Mouse (Mus musculus) kidney, adult 2 months (tissue): Measurements from ENCODE around the gene Fbxw11. TPM values are rescaled to one million over a fixed set of nuclear protein-coding genes. Genes with fewer than 3 reads are reported as not detected.

Experiments used
- DNase-seq: peaks from one replicate; pipeline ENCODE4 v3.0.0; 2021
- H3K27ac ChIP-seq: fragments of 200-500 bp; 2 replicates; pipeline ENCODE4 v1.5.1; 2012; ENCODE audit warnings: low read depth, low read length, control low read depth, inconsistent platforms; ENCODE audit not compliant: insufficient read depth
- H3K27me3 ChIP-seq: fragments of 200-500 bp; replicated peaks from 2 replicates; pipeline ENCODE4 v1.6.1; 2012; ENCODE audit warnings: mild to moderate bottlenecking, moderate library complexity, low read length, inconsistent platforms; ENCODE audit not compliant: control insufficient read depth, insufficient read depth
- H3K36me3 ChIP-seq: fragments of 200-500 bp; 2 replicates; pipeline ENCODE4 v1.6.1; 2012; ENCODE audit warnings: mild to moderate bottlenecking, moderate library complexity, low read length, inconsistent platforms; ENCODE audit not compliant: control insufficient read depth, insufficient read depth
- H3K4me1 ChIP-seq: fragments of 200-500 bp; 2 replicates; pipeline ENCODE4 v1.6.1; 2011; ENCODE audit warnings: low read length; ENCODE audit not compliant: control insufficient read depth, insufficient read depth
- H3K4me3 ChIP-seq: fragments of 200-500 bp; 2 replicates; pipeline ENCODE4 v1.5.1; 2011; ENCODE audit warnings: mild to moderate bottlenecking, low read depth, low read length, control low read depth; ENCODE audit not compliant: insufficient read depth
- CTCF ChIP-seq: fragments of 200-500 bp; conservative IDR thresholded peaks from 2 replicates; pipeline ENCODE4 v1.5.1; 2011; ENCODE audit warnings: low read depth, mild to moderate bottlenecking, control low read depth, low read length, moderate library complexity, mixed read lengths; ENCODE audit not compliant: insufficient read depth, insufficient read length
- POLR2A ChIP-seq: fragments of 200-500 bp; IDR thresholded peaks from one replicate; pipeline ENCODE4 v1.6.1; 2011; ENCODE audit warnings: low read depth, low read length, control low read depth
- WGBS: fragments of 180-500 bp; shearing (Covaris S2); methylation state at CpG from one replicate; pipeline ENCODE4 v1.1.7; 2018; 5-methylcytosine and 5-hydroxymethylcytosine counted together
- polyA plus RNA-seq: library from polyadenylated mRNA; depleted of rRNA; stranded (reverse); fragments of >200 nt; gene quantifications from 2 replicates; pipeline ENCODE4 v1.2.3, GENCODE M21; 2012

Fbxw11 gene
- polyA plus RNA-seq, 1 experiment, result 62.2 TPM

GRCm38 (mm10) chr11:32634143-32634542 lies 8.4 kb upstream of the Fbxw11 start:
- no peak overlapping the region for H3K27ac ChIP-seq
- H3K4me1 ChIP-seq, result peaks cover 4% of the 10 kb centered on the region; the same call in 1 of the 2 replicates
- 69% methylated on average over 2 of the region's 2 CpGs for WGBS
- TF ChIP-seq CTCF (no peak), POLR2A (no peak)
- DNase-seq, result no peak
- H3K27me3 ChIP-seq, result no peaks in the 10 kb centered on the region
- H3K4me3 ChIP-seq, result no peak overlapping the region
- H3K36me3 ChIP-seq, result no peaks in the 10 kb centered on the region

DNA sequence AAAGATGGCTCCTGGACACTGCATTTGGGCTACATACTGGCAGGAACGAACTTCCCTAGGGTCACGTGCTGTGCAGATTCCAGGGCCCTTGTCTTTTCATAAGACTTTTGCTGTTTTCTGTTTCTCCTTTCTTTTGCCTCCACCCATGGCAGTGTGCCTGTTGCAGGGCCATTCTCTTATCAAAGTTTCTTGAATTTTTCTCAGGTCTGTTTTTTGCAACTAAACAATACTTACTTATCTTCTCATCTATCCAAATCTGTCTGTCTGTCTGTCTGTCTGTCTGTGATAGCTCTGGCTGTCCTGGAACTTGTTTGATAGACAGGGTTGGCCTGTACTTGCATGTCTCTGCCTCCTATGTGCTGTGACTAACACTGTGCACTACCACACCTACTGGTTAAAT lies 7.7 kb upstream of the Fbxw11 start:
- WGBS, result 58% methylated on average over 2 of the region's 2 CpGs
- H3K36me3 ChIP-seq, result no peaks in the 10 kb centered on the region
- TF ChIP-seq CTCF (no peak), POLR2A (no peak)
- no peak overlapping the region for H3K4me3 ChIP-seq
- H3K27me3 ChIP-seq, result no peaks in the 10 kb centered on the region
- no peak for DNase-seq
- no peak overlapping the region for H3K27ac ChIP-seq
- H3K4me1 ChIP-seq, result peaks cover 4% of the 10 kb centered on the region; the same call in 1 of the 2 replicates

DNA sequence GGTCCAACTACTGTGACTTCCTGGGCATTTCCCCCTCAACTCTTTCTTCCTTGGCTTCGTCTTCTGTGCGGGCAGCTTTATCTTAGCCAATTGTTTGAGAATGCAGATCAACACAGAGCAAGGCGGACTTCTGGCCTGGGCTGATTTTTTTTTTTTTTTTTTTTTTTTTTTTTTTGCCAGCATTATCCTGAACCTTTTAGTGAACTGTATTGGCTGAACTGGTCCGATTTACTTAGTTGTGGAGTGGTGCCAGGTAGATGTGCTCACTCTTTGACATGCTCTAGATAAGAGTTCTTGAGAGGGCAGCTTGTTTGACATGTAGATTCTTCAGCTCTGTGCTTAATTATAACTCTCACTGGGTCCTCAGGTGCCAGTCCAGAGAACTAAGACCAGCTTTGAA lies 6.2 kb upstream of the Fbxw11 start:
- WGBS, result 66% methylated on average over 4 of the region's 4 CpGs
- Histone ChIP-seq H3K27ac (no peak overlapping the region), H3K4me3 (no peak overlapping the region), H3K4me1 (peaks cover 4% of the 10 kb centered on the region; the same call in 1 of the 2 replicates), H3K27me3 (no peaks in the 10 kb centered on the region), H3K36me3 (no peaks in the 10 kb centered on the region)
- no peak for DNase-seq
- TF ChIP-seq CTCF (no peak), POLR2A (no peak)

- no peak for TF ChIP-seq CTCF
- no peak for TF ChIP-seq POLR2A
- Histone ChIP-seq H3K4me1 (peaks cover 4% of the 10 kb centered on the region; the same call in 1 of the 2 replicates), H3K27ac (peak overlapping the region; percentile 70), H3K27me3 (no peaks in the 10 kb centered on the region), H3K4me3 (no peak overlapping the region), H3K36me3 (no peaks in the 10 kb centered on the region)
- 64% methylated on average over 8 of the region's 8 CpGs for WGBS
- DNase-seq, result no peak
These were observed 3.8 kb upstream of the Fbxw11 start for GRCm38 (mm10) chr11:32638521-32639255.

GRCm38 (mm10) chr11:32640617-32641016 lies 1.9 kb upstream of the Fbxw11 start:
- TF ChIP-seq CTCF (no peak), POLR2A (no peak)
- no peaks in the 10 kb centered on the region for H3K36me3 ChIP-seq
- H3K27me3 ChIP-seq, result no peaks in the 10 kb centered on the region
- H3K4me1 ChIP-seq, result peaks cover 4% of the 10 kb centered on the region; the same call in 1 of the 2 replicates
- peak; percentile 28 for DNase-seq
- no peak overlapping the region for H3K27ac ChIP-seq
- 86% methylated on average over 4 of the region's 4 CpGs for WGBS
- no peak overlapping the region for H3K4me3 ChIP-seq

GRCm38 (mm10) chr11:32642899-32643886 lies 669 bp downstream of the Fbxw11 start:
- no peak for DNase-seq

More at GRCm38 (mm10) chr11:32642899-32643886, 669 bp downstream of the Fbxw11 start:
- peak overlapping the region; percentile 79 for H3K4me3 ChIP-seq
- WGBS, result under 1% methylated on average over 49 of the region's 54 CpGs
- TF ChIP-seq CTCF (no peak), POLR2A (no peak)
- no peaks in the 10 kb centered on the region for H3K27me3 ChIP-seq
- no peaks in the 10 kb centered on the region for H3K36me3 ChIP-seq
- peaks cover 17% of the 10 kb centered on the region for H3K4me1 ChIP-seq
- H3K27ac ChIP-seq, result peak overlapping the region; percentile 94
